19 mouse cellular contexts compared by ENCODE assay signal in genomic region chr5:64114210-64114609, GRCm38 (mm10).
"Had no signal": no experiment of that assay in that cellular context is flagged by ENCODE, and none has a peak within 500 bp of the region (broad histone marks: within the 10 kb centered on the region; RNA-seq: fewer than 3 reads in every experiment).

No protein-coding gene starts in this region.

- H3K4me3 ChIP-seq: midbrain, embryonic 10.5 days; midbrain, embryonic 13.5 days; myocyte; neural tube, embryonic 13.5 days; neural tube, embryonic 15.5 days had no signal

- H3K27ac ChIP-seq: liver, embryonic 14.5 days; midbrain, embryonic 10.5 days; midbrain, embryonic 13.5 days; neural tube, embryonic 13.5 days; neural tube, embryonic 15.5 days had no signal

- DNase-seq: lung, adult 18-20 months; lung, embryonic 14.5 days; lung, postnatal 10 days; lung, postnatal 4 days; retina, postnatal 1 day; right cerebral cortex, adult 18-20 months; right cerebral cortex, postnatal 25 days; right cerebral cortex, postnatal 4 days; spleen, adult 18-20 months; thymus, adult 2 months; thymus, postnatal 25 days; thymus, postnatal 4 days had no signal

- H3K4me1 ChIP-seq: midbrain, embryonic 10.5 days; midbrain, embryonic 13.5 days; neural tube, embryonic 13.5 days; neural tube, embryonic 15.5 days had no signal

- H3K4me2 ChIP-seq: lung, embryonic 14.5 days; midbrain, embryonic 13.5 days; neural tube, embryonic 13.5 days; neural tube, embryonic 15.5 days had no signal

- ATAC-seq: midbrain, embryonic 13.5 days; midbrain, embryonic 16.5 days had no signal

- H3K9ac ChIP-seq: liver, embryonic 14.5 days; lung, embryonic 14.5 days; midbrain, embryonic 13.5 days; neural tube, embryonic 13.5 days; neural tube, embryonic 15.5 days had no signal

- H3K27me3 ChIP-seq: midbrain, embryonic 13.5 days; neural tube, embryonic 13.5 days; neural tube, embryonic 15.5 days had no signal
